Mouse (Mus musculus) spleen, adult 12 weeks (tissue): ENCODE results near the gene Adamts4.
A peak's percentile ranks its signal among the peaks of the same experiment; 100 is the strongest.

Source experiments
- DNase-seq: peaks from one replicate; pipeline ENCODE4 v3.0.0; 2022; ENCODE audit warnings: low spot score

The Adamts4 gene

DNA sequence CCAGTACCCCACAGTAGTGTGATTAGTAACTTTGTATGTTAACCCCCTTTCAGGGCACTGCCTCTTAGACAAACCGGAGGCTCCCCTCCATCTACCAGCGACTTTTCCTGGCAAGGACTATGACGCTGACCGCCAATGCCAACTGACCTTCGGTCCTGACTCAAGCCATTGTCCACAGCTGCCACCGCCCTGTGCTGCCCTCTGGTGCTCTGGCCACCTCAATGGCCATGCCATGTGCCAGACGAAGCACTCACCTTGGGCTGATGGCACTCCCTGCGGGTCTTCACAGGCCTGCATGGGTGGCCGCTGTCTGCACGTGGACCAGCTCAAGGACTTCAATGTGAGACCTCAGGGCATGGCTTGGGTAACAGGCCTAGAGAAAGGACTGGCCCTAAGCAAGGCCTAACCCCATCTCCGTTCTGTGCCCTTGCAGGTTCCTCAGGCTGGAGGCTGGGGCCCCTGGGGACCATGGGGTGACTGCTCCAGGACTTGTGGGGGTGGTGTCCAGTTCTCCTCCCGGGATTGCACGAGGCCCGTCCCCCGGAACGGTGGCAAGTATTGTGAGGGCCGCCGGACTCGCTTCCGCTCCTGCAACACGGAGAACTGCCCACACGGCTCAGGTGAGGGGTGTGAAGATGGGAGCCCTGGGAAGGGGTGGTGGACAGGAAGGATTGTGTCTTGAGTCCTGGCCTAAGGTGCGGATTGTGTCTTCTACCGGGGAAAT, 6.0 kb downstream of the Adamts4 start:
- DNase-seq, result no peak

DNA sequence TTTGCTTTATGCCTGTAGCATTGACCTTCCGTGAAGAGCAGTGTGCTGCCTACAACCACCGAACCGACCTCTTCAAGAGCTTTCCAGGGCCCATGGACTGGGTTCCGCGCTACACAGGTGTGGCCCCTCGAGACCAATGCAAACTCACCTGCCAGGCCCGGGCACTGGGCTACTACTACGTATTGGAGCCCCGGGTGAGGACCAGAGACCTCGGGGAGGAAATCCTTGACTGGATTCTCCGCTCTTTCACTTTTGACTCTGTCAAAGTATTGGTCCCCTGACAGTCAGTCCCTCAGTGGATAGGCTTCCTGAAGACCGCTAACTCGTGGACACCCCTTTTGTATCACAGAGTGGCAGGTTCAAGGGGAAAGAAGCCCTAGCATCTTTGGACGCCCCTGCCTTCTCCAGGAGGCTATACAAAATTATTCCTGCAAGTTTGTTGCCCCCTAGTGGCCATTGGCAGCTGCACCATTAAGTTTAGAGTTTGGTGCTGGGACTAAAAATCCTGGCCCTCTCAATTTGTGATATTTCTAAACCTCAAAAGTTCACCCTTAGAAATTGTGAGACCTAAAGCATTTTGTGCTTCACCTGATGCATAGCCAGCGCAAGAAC, 6.8 kb downstream of the Adamts4 start:
- peak; percentile 32 for DNase-seq

DNA sequence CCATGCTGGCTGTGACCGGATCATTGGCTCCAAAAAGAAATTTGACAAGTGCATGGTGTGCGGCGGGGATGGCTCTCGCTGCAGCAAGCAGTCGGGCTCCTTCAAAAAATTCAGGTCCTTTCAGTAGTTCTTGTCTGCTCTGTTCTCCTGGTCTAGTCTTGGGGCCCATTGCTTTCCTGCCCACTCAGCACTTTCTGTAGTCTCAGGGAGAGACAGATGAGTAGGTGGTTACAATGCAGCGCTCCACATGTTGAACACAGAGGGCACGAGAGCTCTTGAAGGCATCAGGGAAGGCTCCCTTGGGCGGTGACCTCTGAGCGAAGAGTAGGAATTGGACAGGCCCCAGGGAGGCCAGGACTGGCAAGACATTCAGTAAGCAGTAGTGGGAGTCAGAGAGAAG, 7.6 kb downstream of the Adamts4 start:
- DNase-seq, result no peak

DNA sequence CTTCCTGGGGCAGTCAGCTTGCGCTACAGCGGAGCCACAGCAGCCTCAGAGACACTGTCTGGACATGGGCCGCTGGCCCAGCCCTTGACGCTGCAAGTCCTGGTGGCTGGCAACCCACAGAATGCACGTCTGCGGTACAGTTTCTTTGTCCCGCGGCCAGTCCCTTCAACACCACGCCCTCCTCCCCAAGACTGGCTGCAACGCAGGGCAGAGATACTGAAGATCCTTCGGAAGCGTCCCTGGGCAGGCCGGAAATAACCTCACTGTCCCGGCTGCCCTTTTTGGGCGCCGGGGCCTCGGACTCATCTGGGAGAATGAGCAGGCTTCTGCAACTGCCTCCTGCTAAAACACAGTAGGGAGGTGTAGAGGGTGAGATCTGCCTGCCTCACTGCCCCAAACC, 8.7 kb downstream of the Adamts4 start:
- no peak for DNase-seq

DNA sequence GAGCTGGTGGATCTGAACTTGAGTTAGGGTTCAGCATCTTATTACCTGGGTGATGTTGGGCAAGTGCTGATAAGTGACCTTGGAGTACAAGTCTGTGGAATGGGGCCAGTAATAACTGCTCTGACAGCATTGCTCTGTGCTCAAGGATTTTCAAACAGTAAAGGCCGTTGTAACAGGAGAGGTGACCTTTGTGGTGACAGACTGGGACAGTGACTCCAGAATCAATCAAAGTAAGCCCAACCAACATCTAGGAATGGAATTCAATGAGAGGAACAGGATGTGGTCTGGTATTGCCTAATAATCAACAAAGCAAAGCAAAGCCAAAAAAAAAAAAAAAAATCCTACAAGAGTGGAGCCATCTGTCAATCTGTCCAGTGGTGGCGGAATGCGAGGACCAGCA, 10.1 kb downstream of the Adamts4 start:
- no peak for DNase-seq

DNA sequence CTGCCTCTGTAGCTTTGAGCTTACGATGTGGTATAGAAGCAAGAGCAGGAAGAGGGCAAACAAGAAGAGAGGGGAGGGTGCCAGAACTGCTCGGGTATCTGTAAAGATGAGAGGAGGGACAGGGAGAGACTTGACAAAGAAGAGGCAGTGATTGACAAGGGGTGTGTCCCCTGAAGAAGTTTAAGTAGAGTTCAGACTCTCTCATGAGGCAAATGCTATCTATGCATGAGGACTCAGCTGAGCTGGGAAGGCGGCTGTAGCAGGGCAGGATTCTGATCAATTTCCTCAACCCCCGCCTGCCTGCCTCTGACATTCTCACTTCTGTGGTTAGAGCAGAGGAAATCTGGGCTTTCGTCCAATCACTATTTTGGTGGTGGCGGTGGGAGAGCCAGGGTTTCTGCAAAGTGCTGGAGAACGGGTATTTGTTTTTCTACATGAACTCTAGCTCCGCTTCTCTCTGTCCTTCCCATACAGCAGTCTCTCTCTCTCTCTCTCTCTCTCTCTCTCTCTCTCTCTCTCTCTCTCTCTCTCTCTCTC, 12.4 kb downstream of the Adamts4 start:
- no peak for DNase-seq

DNA sequence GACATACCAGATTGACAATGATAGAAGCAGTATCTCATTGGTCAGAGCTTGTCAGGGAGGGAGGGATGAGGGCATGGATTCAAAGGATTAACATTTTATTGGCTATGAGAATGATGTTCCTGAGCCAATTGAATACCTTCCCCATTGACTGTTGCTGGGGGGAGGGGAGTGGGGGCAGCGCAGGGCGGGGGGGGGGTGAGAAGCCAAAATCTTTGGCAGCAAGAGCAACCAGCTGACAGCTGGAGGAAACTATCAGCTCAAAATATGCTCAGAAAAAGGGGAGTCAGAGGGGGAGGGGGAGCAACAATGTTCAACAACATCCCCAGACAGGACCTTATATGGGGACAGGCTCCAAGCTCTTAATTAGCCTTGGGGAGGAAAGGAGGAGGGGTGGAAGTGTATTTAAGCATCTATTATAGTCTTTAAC, 13.0 kb downstream of the Adamts4 start:
- DNase-seq, result no peak

GRCm38 (mm10) chr1:171263666-171264461, 13.6 kb downstream of the Adamts4 start:
- no peak for DNase-seq

DNA sequence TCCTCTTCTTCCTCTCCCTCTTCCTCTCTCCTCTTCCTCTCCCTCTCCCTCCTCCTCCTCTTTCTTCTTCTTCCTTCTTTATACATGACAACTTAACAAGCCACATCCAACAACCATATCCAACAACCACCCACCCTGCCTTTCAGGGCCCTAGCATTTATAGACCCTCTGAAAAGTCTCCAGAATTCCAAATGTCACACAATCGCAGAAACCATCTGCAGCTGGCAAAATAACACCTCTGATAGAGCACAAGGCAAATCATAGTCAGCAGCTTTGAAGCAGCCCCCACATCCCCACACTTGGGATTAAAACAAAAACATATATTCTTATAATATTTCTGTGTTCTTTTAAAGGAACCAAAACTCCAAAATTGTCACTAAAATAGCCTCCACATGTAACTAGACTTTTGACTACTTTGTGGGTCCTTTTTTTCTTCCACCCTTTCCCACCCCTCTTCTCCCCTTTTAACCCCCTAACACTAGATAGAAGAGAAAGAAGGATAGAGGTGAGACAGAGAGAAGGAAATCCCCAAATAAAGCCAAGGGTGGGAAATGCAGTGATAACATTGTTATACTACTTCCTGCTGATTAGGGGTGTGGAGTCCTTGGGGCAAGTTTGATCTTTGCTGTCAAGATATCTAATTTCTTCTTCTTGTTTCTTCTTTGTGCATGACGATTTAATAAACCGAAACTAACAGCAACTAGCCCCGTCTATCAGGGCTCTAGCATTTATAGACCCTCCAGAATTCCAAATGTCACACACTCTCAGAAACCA, 15.9 kb downstream of the Adamts4 start:
- no peak for DNase-seq

- DNase-seq, result no peak
These were observed 18.1 kb downstream of the Adamts4 start for GRCm38 (mm10) chr1:171268341-171268740.

GRCm38 (mm10) chr1:171269848-171270572, 19.8 kb downstream of the Adamts4 start, which contains the start of gene B4galt3:
TSS of gene B4galt3 (plus strand) at chr1:171270328.
- DNase-seq, result peak; percentile 94

DNA sequence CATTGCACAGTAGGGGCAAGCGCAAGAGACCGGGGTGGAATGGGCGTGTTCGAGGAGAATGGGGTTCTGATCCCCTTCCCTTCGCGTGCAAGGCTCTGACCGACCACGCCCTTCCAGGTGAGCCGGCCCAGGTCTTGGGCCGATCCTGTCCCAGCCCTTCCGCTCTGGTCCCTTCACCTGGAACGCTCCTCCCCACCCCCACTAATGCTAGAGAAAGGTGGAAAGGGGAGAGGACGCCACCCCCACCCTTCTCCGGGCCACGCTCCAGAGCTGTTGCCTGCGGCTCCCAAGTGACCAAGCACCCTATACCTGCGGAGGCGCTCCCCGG, 20.3 kb downstream of the Adamts4 start:
- DNase-seq, result no peak

DNA sequence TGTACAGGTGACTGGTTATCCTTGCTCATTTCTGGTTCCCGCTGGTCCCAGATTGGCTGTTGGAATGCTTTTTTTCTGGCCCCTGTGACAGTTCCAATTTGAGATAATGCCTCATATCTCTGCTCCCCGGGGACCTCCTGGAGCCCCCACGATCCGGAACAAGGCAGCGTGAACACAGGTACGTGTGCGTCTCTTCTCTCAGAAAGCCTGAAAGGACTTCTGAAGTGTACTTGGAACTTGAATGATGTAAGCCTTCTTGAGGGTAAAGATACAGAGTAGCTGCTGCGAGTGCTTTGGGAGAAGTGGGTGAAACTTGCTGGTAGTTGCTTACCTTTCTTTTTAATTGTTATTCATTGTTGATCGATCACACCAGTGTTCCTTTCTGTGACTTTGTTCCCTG, 21.0 kb downstream of the Adamts4 start:
- DNase-seq, result no peak

- no peak for DNase-seq
These were observed 21.4 kb downstream of the Adamts4 start for GRCm38 (mm10) chr1:171271622-171272021.

- no peak for DNase-seq
These were observed 21.9 kb downstream of the Adamts4 start for GRCm38 (mm10) chr1:171272086-171272485.

DNA sequence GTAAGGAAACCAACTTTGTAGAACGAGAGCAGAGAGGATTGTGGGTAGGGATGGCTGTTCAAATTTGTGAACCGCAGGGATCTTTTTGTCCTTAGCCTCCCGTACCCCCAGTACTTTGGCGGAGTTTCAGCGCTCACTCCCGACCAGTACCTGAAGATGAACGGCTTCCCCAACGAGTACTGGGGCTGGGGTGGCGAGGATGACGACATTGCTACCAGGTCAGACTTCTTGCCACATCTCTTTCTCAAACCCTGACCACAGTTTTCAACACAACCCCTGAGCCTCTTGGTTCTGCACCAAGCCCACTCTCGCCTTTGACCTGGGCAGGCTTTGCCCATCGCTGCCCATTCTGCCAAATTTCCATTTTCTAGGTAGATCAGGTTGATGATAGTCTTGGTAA, 23.9 kb downstream of the Adamts4 start:
- DNase-seq, result no peak

DNA sequence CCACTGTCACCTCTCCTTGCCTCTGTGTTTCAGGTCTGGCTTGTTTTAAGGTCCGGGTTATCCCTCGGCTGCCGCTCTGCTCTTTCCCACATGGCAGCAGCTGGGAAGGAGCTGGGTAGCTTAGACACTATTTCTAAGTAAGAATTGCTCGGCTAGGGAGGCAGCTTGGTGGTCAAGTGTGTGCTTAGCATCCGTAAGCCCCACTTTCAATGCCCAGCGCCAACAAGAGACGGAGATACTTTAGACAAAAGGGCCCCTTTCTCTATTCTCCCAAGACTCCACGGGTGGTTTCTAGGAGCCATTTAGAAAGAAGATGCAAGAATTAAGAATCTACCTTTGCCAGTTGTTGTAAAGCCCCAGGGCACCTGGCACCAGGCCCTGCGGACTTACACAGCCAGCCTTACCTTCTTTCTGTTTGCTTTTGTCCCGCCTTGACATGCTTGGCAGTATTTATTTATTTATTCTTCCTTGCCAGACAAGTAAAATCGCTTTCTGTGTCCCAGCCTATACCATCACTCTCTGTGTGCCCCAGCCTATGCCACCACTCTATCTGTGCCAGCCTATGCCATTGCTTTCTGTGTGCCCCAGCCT, 25.0 kb downstream of the Adamts4 start:
- DNase-seq, result no peak

GRCm38 (mm10) chr1:171276110-171276748, 26.0 kb downstream of the Adamts4 start:
- no peak for DNase-seq

DNA sequence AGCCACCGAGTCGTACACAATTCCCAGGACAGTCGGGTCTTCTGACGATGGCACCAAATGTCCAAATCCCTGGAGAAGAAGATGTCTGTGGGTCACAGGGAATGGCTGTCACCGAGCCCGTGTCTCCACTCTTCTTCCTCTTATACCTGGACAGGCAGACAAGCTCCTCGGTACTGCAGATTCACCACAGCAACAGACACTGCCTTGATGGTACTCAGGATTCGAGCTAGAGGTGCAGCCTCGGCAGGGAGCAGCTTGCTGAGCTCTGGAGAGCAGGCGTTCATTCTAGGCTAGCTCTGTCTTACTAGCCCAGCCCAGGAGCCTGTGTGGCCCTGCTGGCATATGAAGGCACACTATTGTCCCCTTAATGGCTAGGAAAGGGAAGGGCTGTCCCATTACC, 27.5 kb downstream of the Adamts4 start:
- no peak for DNase-seq

- no peak for DNase-seq
These were observed 28.2 kb downstream of the Adamts4 start for GRCm38 (mm10) chr1:171278436-171278835.
